Comparison of ENCODE assay signal across 8 mouse cellular contexts in the genomic region with DNA sequence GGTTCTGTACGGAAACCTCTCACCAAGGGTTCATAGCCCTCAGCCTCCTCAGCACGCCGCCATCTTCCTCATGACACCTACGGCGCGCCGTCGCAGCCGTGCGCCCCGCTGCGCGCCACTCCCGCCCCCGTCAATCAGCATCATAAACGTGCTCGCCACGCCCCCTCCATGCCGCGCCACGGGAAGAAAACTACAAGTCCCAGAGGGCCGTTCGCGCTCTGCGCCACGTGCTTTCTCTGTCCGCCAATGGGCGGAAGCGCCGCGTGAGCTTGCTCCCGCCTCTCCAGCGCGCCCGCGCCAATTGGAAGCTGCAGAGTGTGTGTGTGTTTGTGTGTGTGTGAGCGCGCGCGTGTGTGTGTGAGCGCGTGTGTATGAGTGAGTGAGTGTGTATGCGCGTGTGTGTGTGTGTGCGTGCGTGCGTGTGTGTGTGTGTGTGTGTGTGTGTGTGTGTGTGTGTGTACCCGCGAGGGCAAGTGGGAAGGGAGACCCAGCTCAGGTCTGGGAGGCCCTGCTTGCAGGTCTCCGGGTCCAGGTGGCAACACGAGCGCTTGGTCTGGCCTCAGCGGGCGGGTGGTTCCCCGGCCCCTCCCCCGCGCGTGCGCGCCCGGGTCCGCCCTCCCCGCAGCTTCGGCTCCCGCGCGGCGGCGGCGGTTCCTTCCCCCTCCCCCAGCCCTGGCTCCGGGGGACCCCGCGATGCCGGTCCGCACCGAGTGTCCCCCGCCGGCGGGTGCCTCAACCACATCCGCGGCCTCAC. TPM values are rescaled to one million over a fixed set of nuclear protein-coding genes. Genes with fewer than 3 reads are reported as not detected.
A peak's percentile ranks its signal among the peaks of the same experiment; 100 is the strongest.
DNase-seq lines count a peak whose midpoint lies in the region; ATAC-seq lines count a peak whose summit lies in the region.

Gene Gid4 (plus strand): TSS at position 183 of the 754 bp plus-strand sequence.

- peaks cover 4% of the 10 kb centered on the region for H3K4me1 ChIP-seq in brown adipose tissue, adult 24 weeks (ENCODE audit: control insufficient read depth, insufficient read depth, insufficient read length, low read length)
- H3K4me1 ChIP-seq in heart, embryonic 13.5 days: peaks cover 30% of the 10 kb centered on the region
- peaks cover 41% of the 10 kb centered on the region for H3K4me1 ChIP-seq in liver, embryonic 12.5 days
- peaks cover 7% of the 10 kb centered on the region; the same call in 1 of the 2 replicates for H3K4me1 ChIP-seq in stomach, embryonic 15.5 days

- H3K27ac ChIP-seq in brown adipose tissue, adult 24 weeks (replicated peaks; ENCODE audit: low read depth, low read length): peak within 1 kb of the TSS; percentile 96
- peak within 1 kb of the TSS; percentile 91 for H3K27ac ChIP-seq in heart, embryonic 13.5 days (replicated peaks)
- H3K27ac ChIP-seq in liver, embryonic 12.5 days: peak within 1 kb of the TSS; percentile 87
- H3K27ac ChIP-seq in stomach, embryonic 15.5 days: peak within 1 kb of the TSS; percentile 91

- peak within 1 kb of the TSS; percentile 90 for H3K4me3 ChIP-seq in brown adipose tissue, adult 24 weeks (ENCODE audit: insufficient read depth, low read depth, low read length)
- peak within 1 kb of the TSS; percentile 98 for H3K4me3 ChIP-seq in heart, embryonic 13.5 days
- H3K4me3 ChIP-seq in liver, embryonic 12.5 days: peak within 1 kb of the TSS; percentile 85
- H3K4me3 ChIP-seq in stomach, embryonic 15.5 days (replicated peaks): peak within 1 kb of the TSS; percentile 95

- no peaks in the 10 kb centered on the region for H3K27me3 ChIP-seq in heart, embryonic 13.5 days (replicated peaks)
- no peaks in the 10 kb centered on the region for H3K27me3 ChIP-seq in liver, embryonic 12.5 days (replicated peaks)
- H3K27me3 ChIP-seq in stomach, embryonic 15.5 days (replicated peaks): no peaks in the 10 kb centered on the region

- DNase-seq in CD4-positive, CD25-positive, alpha-beta regulatory T cell, adult 2 months (ENCODE audit: low read depth, low spot score): peak; percentile 100
- DNase-seq in fat pad, adult 2 months (ENCODE audit: extremely low read depth, low read depth, low spot score): peak; percentile 85
- DNase-seq in kidney, postnatal 10 days: peak; percentile 99
- DNase-seq in natural killer cell, adult 2 months (ENCODE audit: low spot score in 2 of 2): peak; percentile 98 to 99

- H3K9me3 ChIP-seq in heart, embryonic 13.5 days: no peaks in the 10 kb centered on the region
- no peaks in the 10 kb centered on the region for H3K9me3 ChIP-seq in liver, embryonic 12.5 days (replicated peaks)
- no peaks in the 10 kb centered on the region for H3K9me3 ChIP-seq in stomach, embryonic 15.5 days

- H3K36me3 ChIP-seq in heart, embryonic 13.5 days: no peaks in the 10 kb centered on the region
- peaks cover 3% of the 10 kb centered on the region for H3K36me3 ChIP-seq in liver, embryonic 12.5 days
- H3K36me3 ChIP-seq in stomach, embryonic 15.5 days: no peaks in the 10 kb centered on the region

- peak within 1 kb of the TSS; percentile 88 for H3K4me2 ChIP-seq in heart, embryonic 13.5 days
- peak within 1 kb of the TSS; percentile 91 for H3K4me2 ChIP-seq in liver, embryonic 12.5 days
- peak within 1 kb of the TSS; percentile 86 for H3K4me2 ChIP-seq in stomach, embryonic 15.5 days

- ATAC-seq in heart, embryonic 13.5 days (ENCODE audit: extremely low read depth, insufficient number of reproducible peaks, low FRiP score, low TSS enrichment): peak; percentile 93
- peak; percentile 95 for ATAC-seq in liver, embryonic 12.5 days
- ATAC-seq in stomach, embryonic 15.5 days (ENCODE audit: insufficient read depth, low FRiP score, low read depth): peak; percentile 97

- peak within 1 kb of the TSS; percentile 97 for H3K9ac ChIP-seq in heart, embryonic 13.5 days
- H3K9ac ChIP-seq in liver, embryonic 12.5 days: peak within 1 kb of the TSS; percentile 92
- H3K9ac ChIP-seq in stomach, embryonic 15.5 days: peak within 1 kb of the TSS; percentile 91

- under 1% methylated on average over 67 of the region's 81 CpGs for WGBS in heart, embryonic 13.5 days
- under 1% methylated on average over 71 of the region's 81 CpGs for WGBS in liver, embryonic 12.5 days (ENCODE audit: insufficient replicate concordance)
- under 1% methylated on average over 57 of the region's 81 CpGs for WGBS in stomach, embryonic 15.5 days

RNA-seq across cellular contexts. Expression of gene Gid4, which starts in this region (rescaled TPM):
- 51.5 and 87.5 TPM in 2 replicates for polyA plus RNA-seq in brown adipose tissue, adult 24 weeks (2012; ENCODE audit: insufficient read depth, insufficient read length, missing spikeins)
- 15.1 and 17.6 TPM in 2 replicates for polyA plus RNA-seq in heart, embryonic 13.5 days (2015; fragmentation: Nextera tagmentation; extraction: Ambion mirVana)
- 18.1 and 19.3 TPM in 2 replicates for polyA plus RNA-seq in liver, embryonic 12.5 days (2016; fragmentation: Nextera tagmentation; extraction: Ambion mirVana)
- polyA plus RNA-seq in stomach, embryonic 15.5 days (2015; fragmentation: Nextera tagmentation; extraction: Ambion mirVana): 22.5 and 24.0 TPM in 2 replicates

Comparison
In these comparisons a context has a peak if more than half of its experiments do, and no peak if none do; other contexts are left out.
1. Peak in every context shown above with its lines: DNase-seq, ATAC-seq, H3K4me3 ChIP-seq and H3K27ac ChIP-seq.